Mouse (Mus musculus): ENCODE measurements around the gene Ankrd35. TPM values are rescaled to one million over a fixed set of nuclear protein-coding genes. Genes with fewer than 3 reads are reported as not detected.
"Not testable (repeated sequence)": the region's sequence is repeated elsewhere in the genome, so short reads cannot be mapped to it uniquely, and the experiment has no call there.

Gene Ankrd35
- polyA plus RNA-seq, 1 experiment from 2014 or later, result 0.44 TPM

DNA sequence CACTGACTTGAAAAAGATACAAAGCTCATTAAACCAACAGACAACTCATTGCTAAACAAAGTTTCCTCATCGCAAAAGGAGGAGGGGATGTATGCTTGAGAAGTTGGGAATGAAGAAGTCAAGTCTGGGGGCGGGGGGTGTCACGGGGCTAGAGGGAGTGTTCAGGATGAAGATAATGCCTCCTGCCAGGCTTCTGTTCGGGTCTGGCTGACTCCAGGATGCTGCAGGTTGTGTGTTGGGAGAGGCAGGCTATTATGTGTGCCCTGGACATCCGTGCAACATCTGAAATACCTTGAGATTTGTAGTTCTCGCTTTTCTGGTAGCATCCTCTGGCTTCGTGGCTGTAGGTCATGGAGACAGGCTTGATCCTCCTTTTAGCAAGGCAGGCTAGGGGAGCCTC lies 8.5 kb downstream of the Ankrd35 start:
- Histone ChIP-seq H3K27me3 (replicated peaks; ENCODE audit: insufficient read depth, low read length) (peaks cover 6% of the 10 kb centered on the region; the same call in 1 of the 2 replicates), H3K4me1 (ENCODE audit: insufficient read depth, low read depth, low read length) (no peaks in the 10 kb centered on the region), H3K9me3 (ENCODE audit: low read length) (no peaks in the 10 kb centered on the region), H3K27ac (ENCODE audit: low read length) (no peak overlapping the region), H3K9ac (replicated peaks; ENCODE audit: low read depth) (no peak overlapping the region), H3K36me3 (ENCODE audit: insufficient read depth, low read length) (no peaks in the 10 kb centered on the region), H3K4me2 (replicated peaks; ENCODE audit: low read depth, low read length) (no peak overlapping the region), H3K4me3 (ENCODE audit: low read depth, low read length) (no peak overlapping the region)
- no peak for TF ChIP-seq CTCF (IDR thresholded peaks at IDR 0.05)
- no peak for TF ChIP-seq EP300 (IDR thresholded peaks at IDR 0.05)
- ATAC-seq (no peak), DNase-seq (ENCODE audit: low spot score) (no peak)
- WGBS, result 59% methylated on average over 7 of the region's 7 CpGs

DNA sequence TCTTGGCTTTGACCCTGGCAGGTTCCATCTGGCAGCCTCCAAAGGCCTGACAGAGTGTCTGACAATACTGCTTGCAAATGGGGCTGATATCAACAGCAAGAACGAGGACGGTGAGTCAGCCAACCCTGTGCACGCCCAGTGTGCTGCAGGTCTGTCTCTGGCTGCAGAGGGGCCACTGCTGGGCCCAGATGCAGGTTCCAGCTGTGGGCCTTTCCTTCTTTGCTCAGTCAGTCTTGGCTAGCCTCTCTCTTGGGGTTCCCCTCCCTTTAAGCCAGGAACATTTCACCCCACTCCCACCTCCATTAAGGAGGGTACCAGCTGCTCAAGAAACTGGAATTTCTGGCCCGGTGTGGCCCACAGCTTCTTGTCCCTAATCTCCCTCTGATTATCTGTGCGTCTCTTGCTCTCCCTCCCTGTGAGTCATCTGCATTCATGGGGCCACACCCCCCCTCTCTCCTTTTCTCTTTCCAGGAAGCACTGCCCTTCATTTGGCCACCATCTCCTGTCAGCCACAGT lies 9.3 kb downstream of the Ankrd35 start:
- H3K9me3 ChIP-seq (ENCODE audit: low read length), result no peaks in the 10 kb centered on the region
- TF ChIP-seq EP300 (IDR thresholded peaks at IDR 0.05), result no peak
- TF ChIP-seq CTCF (IDR thresholded peaks at IDR 0.05), result no peak
- DNase-seq (ENCODE audit: low spot score) (no peak), ATAC-seq (no peak)
- no peak overlapping the region for H3K27ac ChIP-seq (ENCODE audit: low read length)
- H3K27me3 ChIP-seq (replicated peaks; ENCODE audit: insufficient read depth, low read length), result peaks cover 6% of the 10 kb centered on the region; the same call in 1 of the 2 replicates
- H3K9ac ChIP-seq (replicated peaks; ENCODE audit: low read depth), result no peak overlapping the region
- H3K4me1 ChIP-seq (ENCODE audit: insufficient read depth, low read depth, low read length), result no peaks in the 10 kb centered on the region
- no peak overlapping the region for H3K4me3 ChIP-seq (ENCODE audit: low read depth, low read length)
- 30% methylated on average over 5 of the region's 5 CpGs for WGBS
- no peak overlapping the region for H3K4me2 ChIP-seq (replicated peaks; ENCODE audit: low read depth, low read length)
- H3K36me3 ChIP-seq (ENCODE audit: insufficient read depth, low read length), result no peaks in the 10 kb centered on the region

DNA sequence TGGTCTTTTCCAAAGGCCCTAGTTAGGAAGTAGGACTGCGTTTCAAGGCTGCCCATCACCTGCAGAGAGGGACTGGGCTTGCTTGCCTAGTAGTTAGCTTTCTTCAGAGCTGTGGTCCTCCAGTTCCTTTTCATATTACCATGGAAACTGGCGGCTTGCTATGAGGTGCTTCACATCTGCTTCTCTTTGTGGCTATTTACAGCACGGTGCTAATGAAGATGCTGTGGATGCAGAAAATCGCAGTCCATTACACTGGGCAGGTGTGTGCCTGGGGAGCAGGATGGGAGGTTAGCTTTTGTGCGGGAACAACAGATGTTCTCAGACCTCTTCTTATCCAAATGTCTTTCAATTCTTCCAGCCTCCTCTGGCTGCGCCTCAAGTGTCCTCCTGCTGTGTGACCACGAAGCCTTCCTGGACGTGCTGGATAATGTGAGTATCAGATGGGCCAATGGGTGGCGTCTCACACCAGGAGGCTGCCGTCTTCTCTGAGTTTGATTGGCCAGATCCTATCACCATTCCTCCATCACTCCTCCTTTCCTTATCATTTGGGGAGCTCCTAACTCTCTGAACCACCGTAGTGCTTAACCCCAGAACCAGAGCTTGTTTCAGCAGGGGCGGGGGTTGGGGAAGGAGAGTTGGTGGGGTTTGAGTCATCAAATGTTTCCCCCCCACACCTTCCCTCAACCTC lies 10.5 kb downstream of the Ankrd35 start:
- no peak for TF ChIP-seq EP300 (IDR thresholded peaks at IDR 0.05)
- TF ChIP-seq CTCF (IDR thresholded peaks at IDR 0.05), result no peak
- Histone ChIP-seq H3K4me3 (ENCODE audit: low read depth, low read length) (no peak overlapping the region), H3K9ac (replicated peaks; ENCODE audit: low read depth) (no peak overlapping the region), H3K9me3 (ENCODE audit: low read length) (no peaks in the 10 kb centered on the region), H3K27me3 (replicated peaks; ENCODE audit: insufficient read depth, low read length) (peaks cover 6% of the 10 kb centered on the region; the same call in 1 of the 2 replicates), H3K36me3 (ENCODE audit: insufficient read depth, low read length) (no peaks in the 10 kb centered on the region), H3K4me1 (ENCODE audit: insufficient read depth, low read depth, low read length) (no peaks in the 10 kb centered on the region), H3K27ac (ENCODE audit: low read length) (no peak overlapping the region), H3K4me2 (replicated peaks; ENCODE audit: low read depth, low read length) (no peak overlapping the region)
- DNase-seq (ENCODE audit: low spot score), result no peak
- ATAC-seq, result no peak
- 25% methylated on average over 12 of the region's 12 CpGs for WGBS

GRCm38 (mm10) chr3:96683496-96683895 lies 13.6 kb downstream of the Ankrd35 start:
- Histone ChIP-seq H3K27ac (ENCODE audit: low read length) (no peak overlapping the region), H3K9ac (replicated peaks; ENCODE audit: low read depth) (no peak overlapping the region), H3K4me1 (ENCODE audit: insufficient read depth, low read depth, low read length) (no peaks in the 10 kb centered on the region), H3K9me3 (ENCODE audit: low read length) (no peaks in the 10 kb centered on the region), H3K4me3 (ENCODE audit: low read depth, low read length) (no peak overlapping the region), H3K36me3 (ENCODE audit: insufficient read depth, low read length) (no peaks in the 10 kb centered on the region), H3K4me2 (replicated peaks; ENCODE audit: low read depth, low read length) (no peak overlapping the region), H3K27me3 (replicated peaks; ENCODE audit: insufficient read depth, low read length) (peaks cover 8% of the 10 kb centered on the region; the same call in 1 of the 2 replicates)
- TF ChIP-seq EP300 (IDR thresholded peaks at IDR 0.05), result no peak
- TF ChIP-seq CTCF (IDR thresholded peaks at IDR 0.05), result no peak
- ATAC-seq (no peak), DNase-seq (ENCODE audit: low spot score) (no peak)
- WGBS, result 81% methylated on average over 3 of the region's 3 CpGs

DNA sequence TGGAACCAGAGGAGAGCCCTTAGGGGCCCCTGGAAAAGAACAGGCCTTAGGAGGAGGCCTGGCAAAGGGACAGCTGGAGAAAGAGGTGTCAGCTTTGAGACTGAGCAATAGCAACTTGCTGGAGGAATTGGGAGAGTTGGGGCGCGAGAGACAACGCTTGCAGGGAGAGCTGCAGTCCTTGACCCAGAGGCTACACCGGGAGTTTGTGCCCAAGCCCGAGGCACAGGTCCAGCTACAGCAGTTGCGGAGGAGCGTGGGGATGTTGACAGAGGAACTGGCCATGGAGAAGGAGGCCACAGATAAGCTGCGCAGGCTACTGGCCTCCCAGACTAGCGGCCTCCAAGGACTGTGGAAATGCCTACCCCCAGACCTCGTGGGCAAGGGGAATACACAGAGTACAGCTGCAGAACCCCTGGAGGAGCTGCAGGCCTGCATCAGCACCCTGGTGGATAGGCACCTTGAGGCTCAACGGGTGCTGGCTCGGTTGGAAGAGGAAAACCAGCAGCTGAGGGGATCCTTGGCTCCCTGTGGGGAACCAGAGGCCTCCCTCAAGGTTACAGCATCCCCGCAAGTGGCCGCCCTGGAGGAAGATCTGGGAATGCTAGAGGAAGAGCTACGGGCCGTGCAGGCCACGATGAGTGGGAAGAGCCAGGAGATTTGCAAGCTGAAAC lies 14.4 kb downstream of the Ankrd35 start:
- no peak for ATAC-seq
- no peaks in the 10 kb centered on the region for H3K36me3 ChIP-seq (ENCODE audit: insufficient read depth, low read length)
- H3K4me2 ChIP-seq (replicated peaks; ENCODE audit: low read depth, low read length), result peak overlapping the region; percentile 43
- no peak for DNase-seq (ENCODE audit: low spot score)
- H3K27me3 ChIP-seq (replicated peaks; ENCODE audit: insufficient read depth, low read length), result peaks cover 8% of the 10 kb centered on the region; the same call in 1 of the 2 replicates
- WGBS, result 40% methylated on average over 17 of the region's 17 CpGs
- no peak for TF ChIP-seq CTCF (IDR thresholded peaks at IDR 0.05)
- TF ChIP-seq EP300 (IDR thresholded peaks at IDR 0.05), result no peak
- H3K9ac ChIP-seq (replicated peaks; ENCODE audit: low read depth), result no peak overlapping the region
- no peaks in the 10 kb centered on the region for H3K4me1 ChIP-seq (ENCODE audit: insufficient read depth, low read depth, low read length)
- no peaks in the 10 kb centered on the region for H3K9me3 ChIP-seq (ENCODE audit: low read length)
- H3K4me3 ChIP-seq (ENCODE audit: low read depth, low read length), result peak overlapping the region; percentile 5; the same call in 1 of the 2 replicates
- no peak overlapping the region for H3K27ac ChIP-seq (ENCODE audit: low read length)

DNA sequence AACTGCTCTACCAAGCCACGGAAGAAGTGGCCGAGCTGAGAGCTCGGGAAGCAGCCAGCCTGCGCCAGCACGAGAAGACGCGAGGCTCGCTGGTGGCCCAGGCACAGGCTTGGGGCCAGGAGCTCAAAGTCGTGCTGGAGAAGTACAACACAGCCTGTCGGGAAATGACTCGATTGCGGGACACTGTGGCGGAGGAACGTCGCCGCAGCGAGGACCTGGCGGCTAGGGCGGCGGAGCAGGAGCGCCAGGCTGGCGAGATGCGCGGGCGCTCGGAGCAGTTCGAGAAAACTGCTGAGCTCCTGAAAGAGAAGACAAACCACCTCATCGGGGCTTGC lies 14.9 kb downstream of the Ankrd35 start:
- no peak for DNase-seq (ENCODE audit: low spot score)
- H3K4me1 ChIP-seq (ENCODE audit: insufficient read depth, low read depth, low read length), result no peaks in the 10 kb centered on the region
- TF ChIP-seq EP300 (IDR thresholded peaks at IDR 0.05) (no peak), CTCF (IDR thresholded peaks at IDR 0.05) (no peak)
- no peak overlapping the region for H3K27ac ChIP-seq (ENCODE audit: low read length)
- peak overlapping the region; percentile 5; the same call in 1 of the 2 replicates for H3K4me3 ChIP-seq (ENCODE audit: low read depth, low read length)
- no peak for ATAC-seq
- H3K9me3 ChIP-seq (ENCODE audit: low read length), result no peaks in the 10 kb centered on the region
- WGBS, result 10% methylated on average over 28 of the region's 28 CpGs
- H3K27me3 ChIP-seq (replicated peaks; ENCODE audit: insufficient read depth, low read length), result peaks cover 3% of the 10 kb centered on the region; the same call in 1 of the 2 replicates
- H3K36me3 ChIP-seq (ENCODE audit: insufficient read depth, low read length), result no peaks in the 10 kb centered on the region
- H3K4me2 ChIP-seq (replicated peaks; ENCODE audit: low read depth, low read length), result peak overlapping the region; percentile 43
- H3K9ac ChIP-seq (replicated peaks; ENCODE audit: low read depth), result no peak overlapping the region

DNA sequence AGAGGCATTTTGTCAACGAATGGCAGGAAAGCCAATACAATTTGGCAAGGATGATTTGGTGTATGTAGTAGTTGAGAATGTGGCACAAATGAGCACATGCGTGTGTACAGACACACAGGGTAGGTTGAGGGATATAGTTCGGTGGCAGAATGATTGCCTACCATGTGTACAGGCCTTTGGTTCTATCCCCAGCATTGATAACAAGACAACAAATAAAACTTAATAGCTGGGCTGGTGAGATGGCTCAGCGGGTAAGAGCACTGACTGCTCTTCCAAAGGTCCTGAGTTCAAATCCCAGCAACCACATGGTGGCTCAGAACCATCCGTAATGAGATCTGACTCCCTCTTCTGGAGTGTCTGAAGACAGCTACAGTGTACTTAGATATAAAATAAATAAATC lies 16.1 kb downstream of the Ankrd35 start:
- H3K4me2 ChIP-seq (replicated peaks; ENCODE audit: low read depth, low read length); ATAC-seq; H3K27me3 ChIP-seq (replicated peaks; ENCODE audit: insufficient read depth, low read length): not testable (repeated sequence)

More for the DNA sequence above, 16.1 kb downstream of the Ankrd35 start:
- not testable (repeated sequence) for H3K4me1 ChIP-seq (ENCODE audit: insufficient read depth, low read depth, low read length); DNase-seq (ENCODE audit: low spot score); H3K9ac ChIP-seq (replicated peaks; ENCODE audit: low read depth); H3K27ac ChIP-seq (ENCODE audit: low read length); H3K4me3 ChIP-seq (ENCODE audit: low read depth, low read length); H3K36me3 ChIP-seq (ENCODE audit: insufficient read depth, low read length); H3K9me3 ChIP-seq (ENCODE audit: low read length)
- 86% methylated on average over 5 of the region's 5 CpGs for whole genome bisulfite sequencing

Data from lung, postnatal 0 days (tissue).